Mouse (Mus musculus): ENCODE data around the gene Gatad2a. TPM values are rescaled to one million over a fixed set of nuclear protein-coding genes. Genes with fewer than 3 reads are reported as not detected.

Gatad2a gene
- polyA plus RNA-seq (2014; fragmentation: Nextera tagmentation; extraction: Ambion mirVana), result 52.2 and 53.3 TPM in 2 replicates

- Histone ChIP-seq H3K27me3 (ENCODE audit: control insufficient read depth, insufficient read depth, low read length) (no peaks in the 10 kb centered on the region), H3K4me1 (ENCODE audit: control insufficient read depth in 2 of 2, insufficient read depth in 2 of 2, low read length in 2 of 2) (peaks cover 2 to 31% of the 10 kb centered on the region in 2 experiments; a peak in 3 of 4 replicates), H3K27ac (replicated peaks in 1 of 2; ENCODE audit: control insufficient read depth in 1 of 2, insufficient read depth in 1 of 2, low read depth in 2 of 2, low read length in 2 of 2) (peak within 1 kb of the TSS; percentile 94 to 95), H3K9ac (ENCODE audit: low read length) (peak within 1 kb of the TSS; percentile 88), H3K36me3 (ENCODE audit: control insufficient read depth, insufficient read depth, low read length) (peaks cover 5% of the 10 kb centered on the region; the same call in 1 of the 2 replicates), H3K9me3 (ENCODE audit: control insufficient read depth, low read length) (no peaks in the 10 kb centered on the region), H3K4me2 (ENCODE audit: low read length) (peak within 1 kb of the TSS; percentile 95), H3K4me3 (ENCODE audit: control insufficient read depth in 1 of 2, insufficient read depth in 1 of 2, low read depth in 1 of 2, low read length in 2 of 2) (peak within 1 kb of the TSS; percentile 84 to 95)
- ATAC-seq (ENCODE audit: insufficient number of reproducible peaks, insufficient read depth, low FRiP score, low read depth), result peak; percentile 99
- WGBS, result under 1% methylated on average over 85 of the region's 87 CpGs
Observed at GRCm38 (mm10) chr8:69995776-69996588, at the start of gene Gatad2a. TSS of gene Gatad2a (minus strand) at chr8:69996384.

- H3K4me1 ChIP-seq (ENCODE audit: control insufficient read depth in 2 of 2, insufficient read depth in 2 of 2, low read length in 2 of 2), result peaks cover 3 to 28% of the 10 kb centered on the region in 2 experiments; a peak in 3 of 4 replicates
- H3K9ac ChIP-seq (ENCODE audit: low read length), result no peak overlapping the region
- H3K27me3 ChIP-seq (ENCODE audit: control insufficient read depth, insufficient read depth, low read length), result no peaks in the 10 kb centered on the region
- WGBS, result 85% methylated on average over 5 of the region's 5 CpGs
- H3K27ac ChIP-seq (replicated peaks in 1 of 2; ENCODE audit: control insufficient read depth in 1 of 2, insufficient read depth in 1 of 2, low read depth in 2 of 2, low read length in 2 of 2), result no peak overlapping the region
- no peak for ATAC-seq (ENCODE audit: insufficient number of reproducible peaks, insufficient read depth, low FRiP score, low read depth)
- H3K4me2 ChIP-seq (ENCODE audit: low read length), result peak overlapping the region; percentile 90; the same call in 1 of the 2 replicates
- peaks cover 11% of the 10 kb centered on the region for H3K36me3 ChIP-seq (ENCODE audit: control insufficient read depth, insufficient read depth, low read length)
- no peaks in the 10 kb centered on the region for H3K9me3 ChIP-seq (ENCODE audit: control insufficient read depth, low read length)
- no peak overlapping the region for H3K4me3 ChIP-seq (ENCODE audit: control insufficient read depth in 1 of 2, insufficient read depth in 1 of 2, low read depth in 1 of 2, low read length in 2 of 2)
Observed at GRCm38 (mm10) chr8:70043996-70044395, 47.8 kb upstream of the Gatad2a start.

- H3K4me1 ChIP-seq (ENCODE audit: control insufficient read depth in 2 of 2, insufficient read depth in 2 of 2, low read length in 2 of 2), result peaks cover 3 to 31% of the 10 kb centered on the region in 2 experiments; a peak in 3 of 4 replicates
- H3K4me2 ChIP-seq (ENCODE audit: low read length), result peak within 1 kb of the TSS; percentile 90
- H3K4me3 ChIP-seq (ENCODE audit: control insufficient read depth in 1 of 2, insufficient read depth in 1 of 2, low read depth in 1 of 2, low read length in 2 of 2), result peak within 1 kb of the TSS; percentile 77 to 99
- H3K27ac ChIP-seq (replicated peaks in 1 of 2; ENCODE audit: control insufficient read depth in 1 of 2, insufficient read depth in 1 of 2, low read depth in 2 of 2, low read length in 2 of 2), result peak within 1 kb of the TSS; percentile 80 to 88
- H3K9ac ChIP-seq (ENCODE audit: low read length), result peak within 1 kb of the TSS; percentile 99
- 0 out of 2 replicates have a peak, but pooled peaks cover 8% of the 10 kb centered on the region for H3K36me3 ChIP-seq (ENCODE audit: control insufficient read depth, insufficient read depth, low read length)
- no peaks in the 10 kb centered on the region for H3K27me3 ChIP-seq (ENCODE audit: control insufficient read depth, insufficient read depth, low read length)
- under 1% methylated on average over 65 of the region's 65 CpGs for WGBS
- no peaks in the 10 kb centered on the region for H3K9me3 ChIP-seq (ENCODE audit: control insufficient read depth, low read length)
- peak; percentile 91 for ATAC-seq (ENCODE audit: insufficient number of reproducible peaks, insufficient read depth, low FRiP score, low read depth)
Observed at GRCm38 (mm10) chr8:70042583-70043455, 46.6 kb upstream of the Gatad2a start, which contains the start of the genes Mau2 and Sugp1. TSS of gene Mau2 (minus strand) at chr8:70042734. TSS of gene Sugp1 (plus strand) at chr8:70042813.

- under 1% methylated on average over 47 of the region's 47 CpGs for WGBS
- Histone ChIP-seq H3K27ac (replicated peaks in 1 of 2; ENCODE audit: control insufficient read depth in 1 of 2, insufficient read depth in 1 of 2, low read depth in 2 of 2, low read length in 2 of 2) (peak overlapping the region in 1 of 2 experiments; percentile 80; a peak in 2 of 4 replicates), H3K4me3 (ENCODE audit: control insufficient read depth in 1 of 2, insufficient read depth in 1 of 2, low read depth in 1 of 2, low read length in 2 of 2) (peak overlapping the region; percentile 77 to 99), H3K4me2 (ENCODE audit: low read length) (peak overlapping the region; percentile 90), H3K27me3 (ENCODE audit: control insufficient read depth, insufficient read depth, low read length) (no peaks in the 10 kb centered on the region), H3K36me3 (ENCODE audit: control insufficient read depth, insufficient read depth, low read length) (0 out of 2 replicates have a peak, but pooled peaks cover 8% of the 10 kb centered on the region), H3K9ac (ENCODE audit: low read length) (peak overlapping the region; percentile 99), H3K4me1 (ENCODE audit: control insufficient read depth in 2 of 2, insufficient read depth in 2 of 2, low read length in 2 of 2) (peaks cover 3 to 31% of the 10 kb centered on the region in 2 experiments; a peak in 3 of 4 replicates), H3K9me3 (ENCODE audit: control insufficient read depth, low read length) (no peaks in the 10 kb centered on the region)
- ATAC-seq (ENCODE audit: insufficient number of reproducible peaks, insufficient read depth, low FRiP score, low read depth), result peak; percentile 28
Observed at GRCm38 (mm10) chr8:70041885-70042546, 45.8 kb upstream of the Gatad2a start.

- H3K4me1 ChIP-seq (ENCODE audit: control insufficient read depth in 2 of 2, insufficient read depth in 2 of 2, low read length in 2 of 2), result peaks cover 0 to 21% of the 10 kb centered on the region in 2 experiments; a peak in 2 of 4 replicates
- no peak overlapping the region for H3K4me3 ChIP-seq (ENCODE audit: control insufficient read depth in 1 of 2, insufficient read depth in 1 of 2, low read depth in 1 of 2, low read length in 2 of 2)
- WGBS, result 83% methylated on average over 1 of the region's 1 CpGs
- H3K9me3 ChIP-seq (ENCODE audit: control insufficient read depth, low read length), result no peaks in the 10 kb centered on the region
- ATAC-seq (ENCODE audit: insufficient number of reproducible peaks, insufficient read depth, low FRiP score, low read depth), result no peak
- H3K4me2 ChIP-seq (ENCODE audit: low read length), result no peak overlapping the region
- no peaks in the 10 kb centered on the region for H3K27me3 ChIP-seq (ENCODE audit: control insufficient read depth, insufficient read depth, low read length)
- peaks cover 26% of the 10 kb centered on the region for H3K36me3 ChIP-seq (ENCODE audit: control insufficient read depth, insufficient read depth, low read length)
- no peak overlapping the region for H3K27ac ChIP-seq (replicated peaks in 1 of 2; ENCODE audit: control insufficient read depth in 1 of 2, insufficient read depth in 1 of 2, low read depth in 2 of 2, low read length in 2 of 2)
- H3K9ac ChIP-seq (ENCODE audit: low read length), result no peak overlapping the region
Observed at GRCm38 (mm10) chr8:70037994-70038393, 41.8 kb upstream of the Gatad2a start.

- WGBS, result 64% methylated on average over 1 of the region's 1 CpGs
- Histone ChIP-seq H3K4me3 (ENCODE audit: control insufficient read depth in 1 of 2, insufficient read depth in 1 of 2, low read depth in 1 of 2, low read length in 2 of 2) (no peak overlapping the region), H3K36me3 (ENCODE audit: control insufficient read depth, insufficient read depth, low read length) (peaks cover 88% of the 10 kb centered on the region), H3K27me3 (ENCODE audit: control insufficient read depth, insufficient read depth, low read length) (no peaks in the 10 kb centered on the region), H3K4me2 (ENCODE audit: low read length) (no peak overlapping the region), H3K27ac (replicated peaks in 1 of 2; ENCODE audit: control insufficient read depth in 1 of 2, insufficient read depth in 1 of 2, low read depth in 2 of 2, low read length in 2 of 2) (peak overlapping the region; percentile 2 to 50; a peak in 2 of 4 replicates), H3K9me3 (ENCODE audit: control insufficient read depth, low read length) (no peaks in the 10 kb centered on the region), H3K4me1 (ENCODE audit: control insufficient read depth in 2 of 2, insufficient read depth in 2 of 2, low read length in 2 of 2) (0 out of 4 replicates have a peak, but pooled peaks cover 0 to 2% of the 10 kb centered on the region in 2 experiments), H3K9ac (ENCODE audit: low read length) (no peak overlapping the region)
- no peak for ATAC-seq (ENCODE audit: insufficient number of reproducible peaks, insufficient read depth, low FRiP score, low read depth)
Observed at GRCm38 (mm10) chr8:70030255-70030654, 34.1 kb upstream of the Gatad2a start.
